Mouse (Mus musculus): ENCODE results near the gene Rnf150. TPM values are rescaled to one million over a fixed set of nuclear protein-coding genes. Genes with fewer than 3 reads are reported as not detected.

The Rnf150 gene
- polyA plus RNA-seq, 1 experiment, result 1.4 TPM

DNA sequence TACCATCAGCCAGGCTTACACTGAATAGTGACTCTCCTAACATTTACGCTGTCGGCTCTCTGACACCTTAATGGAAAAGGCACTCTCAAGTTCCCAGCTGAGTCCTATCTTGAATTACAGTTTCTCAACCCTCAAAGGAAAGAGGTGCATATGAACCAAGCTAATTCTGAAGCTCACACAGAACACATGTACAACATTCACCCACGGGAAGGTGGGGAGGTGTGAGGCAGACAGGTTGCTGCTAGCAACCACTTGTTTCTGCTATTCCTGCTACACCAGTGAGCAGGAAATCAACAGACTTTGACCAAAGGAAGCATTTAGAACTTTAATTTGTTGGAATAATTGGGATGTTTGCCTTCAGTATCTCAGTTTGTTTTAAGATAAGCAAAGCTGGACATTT lies 96.3 kb downstream of the Rnf150 start:
- 74% methylated on average over 3 of the region's 3 CpGs for WGBS
- TF ChIP-seq POLR2A (IDR thresholded peaks at IDR 0.05; ENCODE audit: borderline replicate concordance, control insufficient read depth, low read depth, low read length) (no peak), CTCF (IDR thresholded peaks at IDR 0.05; ENCODE audit: control insufficient read depth, insufficient read depth, low read length) (no peak)
- no peak overlapping the region for H3K4me3 ChIP-seq (replicated peaks; ENCODE audit: control insufficient read depth, low read depth, low read length)
- H3K4me1 ChIP-seq (ENCODE audit: control insufficient read depth, insufficient read depth, low read length), result no peaks in the 10 kb centered on the region
- H3K27ac ChIP-seq (ENCODE audit: control insufficient read depth, insufficient read depth, low read depth, low read length, poor library complexity), result no peak overlapping the region

DNA sequence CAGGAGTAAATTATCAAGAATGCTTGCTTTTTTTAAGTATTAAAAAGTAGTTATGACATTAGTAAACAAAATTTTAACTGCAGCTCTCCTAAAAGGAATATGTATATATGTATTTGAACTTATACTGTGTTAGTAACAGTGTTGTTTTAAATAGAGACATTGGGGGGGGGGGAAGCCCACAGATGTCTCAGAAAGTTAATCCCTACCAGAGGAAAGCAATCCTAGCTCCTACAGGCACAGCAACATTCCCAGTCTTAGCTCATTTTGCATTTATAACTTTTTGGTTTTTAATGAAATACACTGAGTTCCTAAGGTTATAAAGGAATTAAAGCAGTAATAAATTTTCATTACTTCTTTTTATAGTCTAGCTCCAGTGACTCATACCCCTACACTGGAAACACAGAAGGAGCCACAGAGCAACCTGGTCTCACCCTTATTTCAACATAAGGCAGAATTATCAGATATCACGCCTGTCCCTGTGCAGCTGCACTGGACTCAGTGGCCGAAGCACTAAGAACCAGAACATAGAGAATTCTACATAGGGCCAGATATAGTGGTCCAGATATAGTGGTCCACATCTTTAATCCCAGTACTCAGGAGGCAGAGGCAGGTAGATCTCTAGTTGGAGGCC lies 96.9 kb downstream of the Rnf150 start:
- Histone ChIP-seq H3K27ac (ENCODE audit: control insufficient read depth, insufficient read depth, low read depth, low read length, poor library complexity) (no peak overlapping the region), H3K4me1 (ENCODE audit: control insufficient read depth, insufficient read depth, low read length) (no peaks in the 10 kb centered on the region), H3K4me3 (replicated peaks; ENCODE audit: control insufficient read depth, low read depth, low read length) (no peak overlapping the region)
- TF ChIP-seq CTCF (IDR thresholded peaks at IDR 0.05; ENCODE audit: control insufficient read depth, insufficient read depth, low read length), result no peak
- TF ChIP-seq POLR2A (IDR thresholded peaks at IDR 0.05; ENCODE audit: borderline replicate concordance, control insufficient read depth, low read depth, low read length), result no peak
- WGBS, result 79% methylated on average over 2 of the region's 2 CpGs

DNA sequence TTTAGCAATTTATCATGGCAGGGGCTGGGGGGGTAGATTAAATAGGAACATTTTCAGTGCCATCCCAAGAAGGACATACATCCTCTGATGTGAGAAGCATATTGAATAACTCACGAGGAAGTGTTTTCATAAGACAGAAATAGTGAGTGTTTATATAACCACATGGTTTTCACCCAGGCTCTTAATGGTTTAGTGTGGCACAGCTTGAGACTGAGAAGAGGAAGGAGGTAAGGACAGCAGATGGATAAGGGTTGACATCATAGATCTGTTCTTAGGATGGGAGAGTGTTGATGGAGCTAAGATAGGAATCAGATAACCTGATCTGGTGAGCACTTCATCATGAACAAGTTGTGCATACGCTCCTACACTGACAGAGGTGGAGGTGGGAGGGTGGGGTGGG lies 101.4 kb downstream of the Rnf150 start:
- no peaks in the 10 kb centered on the region for H3K4me1 ChIP-seq (ENCODE audit: control insufficient read depth, insufficient read depth, low read length)
- WGBS, result 52% methylated on average over 2 of the region's 2 CpGs
- H3K27ac ChIP-seq (ENCODE audit: control insufficient read depth, insufficient read depth, low read depth, low read length, poor library complexity), result no peak overlapping the region
- H3K4me3 ChIP-seq (replicated peaks; ENCODE audit: control insufficient read depth, low read depth, low read length), result no peak overlapping the region
- TF ChIP-seq POLR2A (IDR thresholded peaks at IDR 0.05; ENCODE audit: borderline replicate concordance, control insufficient read depth, low read depth, low read length), result no peak
- TF ChIP-seq CTCF (IDR thresholded peaks at IDR 0.05; ENCODE audit: control insufficient read depth, insufficient read depth, low read length), result no peak

DNA sequence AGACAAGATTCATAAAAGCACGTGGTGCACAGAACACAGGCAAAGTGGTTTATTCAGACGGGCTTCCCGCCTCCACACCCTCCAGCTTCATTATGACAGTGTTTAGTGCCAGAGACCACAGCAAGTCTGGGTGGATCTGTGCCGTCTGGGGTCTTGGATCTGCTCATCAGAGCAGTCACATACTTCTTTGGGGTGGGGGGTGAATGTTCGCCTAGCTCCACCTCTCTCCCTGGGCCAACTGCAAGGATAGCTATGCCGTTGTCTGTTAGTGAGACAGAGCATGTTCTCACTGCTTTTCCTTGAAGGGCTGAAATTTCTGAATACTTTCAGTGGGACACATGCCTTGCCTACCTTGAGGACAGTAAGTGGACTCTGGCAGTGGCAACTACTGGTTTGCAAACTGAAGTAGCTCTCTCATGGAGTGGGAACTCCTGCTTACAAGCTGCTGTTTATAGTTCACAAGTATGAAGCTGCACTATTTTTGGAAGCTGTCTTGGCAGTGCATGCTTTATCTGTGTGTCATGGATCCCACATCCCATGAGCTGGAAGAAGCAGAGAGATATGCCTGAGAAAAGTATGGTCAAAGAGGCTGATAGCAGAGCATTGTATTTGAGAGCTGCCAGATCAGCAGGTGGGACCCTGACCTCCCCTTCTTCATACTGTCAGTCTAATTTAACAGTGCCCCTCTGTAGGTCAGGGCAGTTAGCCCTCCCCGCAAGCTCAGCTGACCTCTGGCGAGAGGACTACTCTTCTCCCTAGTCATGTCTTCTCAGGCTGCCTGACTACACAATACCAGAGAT lies 104.9 kb downstream of the Rnf150 start:
- Histone ChIP-seq H3K4me1 (ENCODE audit: control insufficient read depth, insufficient read depth, low read length) (no peaks in the 10 kb centered on the region), H3K4me3 (replicated peaks; ENCODE audit: control insufficient read depth, low read depth, low read length) (no peak overlapping the region), H3K27ac (ENCODE audit: control insufficient read depth, insufficient read depth, low read depth, low read length, poor library complexity) (no peak overlapping the region)
- TF ChIP-seq CTCF (IDR thresholded peaks at IDR 0.05; ENCODE audit: control insufficient read depth, insufficient read depth, low read length) (no peak), POLR2A (IDR thresholded peaks at IDR 0.05; ENCODE audit: borderline replicate concordance, control insufficient read depth, low read depth, low read length) (no peak)
- 75% methylated on average over 8 of the region's 8 CpGs for WGBS

DNA sequence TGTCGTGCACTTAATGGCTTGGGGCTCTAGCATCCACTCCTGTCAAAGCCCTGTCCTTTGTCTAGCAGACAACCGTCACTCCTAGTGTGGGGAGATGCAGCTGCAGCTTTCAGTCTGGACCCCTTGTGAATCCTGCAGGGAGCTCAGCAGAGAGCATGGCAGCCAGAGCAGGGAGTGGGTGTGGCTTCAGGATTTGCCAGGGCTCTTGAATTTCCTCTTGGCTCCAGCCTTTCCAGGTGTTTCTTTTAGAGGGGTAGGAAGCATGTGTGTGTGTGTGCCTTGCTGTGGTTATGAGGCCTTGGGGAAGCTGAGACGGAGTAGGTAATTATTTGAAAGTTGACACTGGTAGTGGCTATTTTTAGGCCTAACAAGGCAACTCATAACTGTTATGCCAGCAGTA lies 106.8 kb downstream of the Rnf150 start:
- WGBS, result 70% methylated on average over 3 of the region's 3 CpGs
- Histone ChIP-seq H3K27ac (ENCODE audit: control insufficient read depth, insufficient read depth, low read depth, low read length, poor library complexity) (no peak overlapping the region), H3K4me1 (ENCODE audit: control insufficient read depth, insufficient read depth, low read length) (no peaks in the 10 kb centered on the region), H3K4me3 (replicated peaks; ENCODE audit: control insufficient read depth, low read depth, low read length) (no peak overlapping the region)
- no peak for TF ChIP-seq POLR2A (IDR thresholded peaks at IDR 0.05; ENCODE audit: borderline replicate concordance, control insufficient read depth, low read depth, low read length)
- TF ChIP-seq CTCF (IDR thresholded peaks at IDR 0.05; ENCODE audit: control insufficient read depth, insufficient read depth, low read length), result no peak

DNA sequence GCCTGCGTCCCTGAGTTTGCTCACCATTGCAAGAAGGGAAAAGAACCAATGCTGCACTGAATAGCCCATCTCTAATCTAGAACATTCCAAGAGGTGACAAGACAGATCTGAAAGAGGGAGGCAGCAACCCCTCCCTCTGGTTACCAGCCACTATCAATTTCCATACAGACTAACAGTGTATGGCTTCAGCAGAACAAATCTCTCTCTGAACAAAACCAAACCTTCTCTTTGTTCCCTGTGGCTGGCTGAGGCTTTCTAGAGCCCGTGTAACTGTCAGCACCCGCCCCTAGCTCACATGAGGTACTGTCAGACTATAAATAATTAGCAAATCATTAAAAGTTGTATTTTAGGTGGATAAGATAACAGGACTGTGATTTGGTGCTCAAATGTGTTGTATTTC lies 109.7 kb downstream of the Rnf150 start:
- H3K4me3 ChIP-seq (replicated peaks; ENCODE audit: control insufficient read depth, low read depth, low read length), result no peak overlapping the region
- 53% methylated on average over 3 of the region's 3 CpGs for WGBS

DNA sequence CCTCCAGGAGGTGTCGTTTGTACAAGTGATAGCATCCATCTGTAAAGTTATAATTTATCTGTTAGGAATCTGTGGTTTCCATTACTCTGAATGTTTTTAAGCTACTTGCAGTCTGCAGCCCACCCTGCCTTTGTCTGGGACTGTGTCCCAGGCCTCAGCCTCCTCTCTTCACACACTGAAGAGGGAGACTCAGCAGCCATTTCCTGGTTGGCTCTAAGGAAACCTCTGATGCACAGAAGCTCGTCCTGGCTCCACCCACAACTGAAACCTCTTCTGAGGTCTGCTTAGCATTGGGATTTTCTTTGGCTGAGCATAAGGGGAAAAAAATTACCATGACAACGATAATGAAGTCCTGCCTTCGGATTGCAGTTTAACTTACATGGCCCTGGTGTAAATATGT lies 110.2 kb downstream of the Rnf150 start:
- H3K4me1 ChIP-seq (ENCODE audit: control insufficient read depth, insufficient read depth, low read length), result no peaks in the 10 kb centered on the region
- H3K4me3 ChIP-seq (replicated peaks; ENCODE audit: control insufficient read depth, low read depth, low read length), result no peak overlapping the region
- TF ChIP-seq POLR2A (IDR thresholded peaks at IDR 0.05; ENCODE audit: borderline replicate concordance, control insufficient read depth, low read depth, low read length) (no peak), CTCF (IDR thresholded peaks at IDR 0.05; ENCODE audit: control insufficient read depth, insufficient read depth, low read length) (no peak)
- H3K27ac ChIP-seq (ENCODE audit: control insufficient read depth, insufficient read depth, low read depth, low read length, poor library complexity), result no peak overlapping the region
- WGBS, result 49% methylated on average over 4 of the region's 4 CpGs

More for the DNA sequence above, 109.7 kb downstream of the Rnf150 start:
- H3K27ac ChIP-seq (ENCODE audit: control insufficient read depth, insufficient read depth, low read depth, low read length, poor library complexity), result no peak overlapping the region
- no peaks in the 10 kb centered on the region for H3K4me1 ChIP-seq (ENCODE audit: control insufficient read depth, insufficient read depth, low read length)
- TF ChIP-seq CTCF (IDR thresholded peaks at IDR 0.05; ENCODE audit: control insufficient read depth, insufficient read depth, low read length), result no peak
- no peak for TF ChIP-seq POLR2A (IDR thresholded peaks at IDR 0.05; ENCODE audit: borderline replicate concordance, control insufficient read depth, low read depth, low read length)

DNA sequence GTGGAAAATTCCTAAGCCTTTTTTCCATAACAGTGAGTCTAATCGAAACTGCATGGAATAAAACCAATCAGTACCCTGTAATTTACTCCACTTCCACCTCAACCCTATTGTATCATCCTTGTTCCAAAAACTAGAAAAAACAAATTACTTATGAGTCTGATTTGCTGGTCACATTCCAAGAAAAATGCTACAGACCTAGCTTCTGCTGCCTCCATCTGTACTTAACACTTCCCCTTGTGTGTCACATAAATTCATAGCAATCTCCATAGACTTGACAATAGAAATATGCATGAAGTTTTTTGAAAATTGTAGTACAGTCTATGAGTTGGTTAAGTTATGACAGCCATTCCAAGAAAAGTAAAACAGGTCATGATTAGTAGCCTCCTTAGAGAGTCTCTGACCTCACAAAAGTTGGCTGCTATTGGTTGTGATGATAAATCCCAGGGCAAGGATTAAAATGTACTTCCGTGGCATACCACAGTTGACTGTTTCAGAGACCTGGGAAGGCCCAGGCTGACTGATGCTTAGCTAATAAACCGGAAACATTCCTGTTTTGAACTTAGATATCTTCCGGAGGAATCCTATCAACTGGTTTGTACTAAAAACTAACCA lies 118.2 kb downstream of the Rnf150 start:
- TF ChIP-seq POLR2A (IDR thresholded peaks at IDR 0.05; ENCODE audit: borderline replicate concordance, control insufficient read depth, low read depth, low read length), result no peak
- no peak for TF ChIP-seq CTCF (IDR thresholded peaks at IDR 0.05; ENCODE audit: control insufficient read depth, insufficient read depth, low read length)
- Histone ChIP-seq H3K27ac (ENCODE audit: control insufficient read depth, insufficient read depth, low read depth, low read length, poor library complexity) (no peak overlapping the region), H3K4me3 (replicated peaks; ENCODE audit: control insufficient read depth, low read depth, low read length) (no peak overlapping the region), H3K4me1 (ENCODE audit: control insufficient read depth, insufficient read depth, low read length) (no peaks in the 10 kb centered on the region)
- WGBS, result 66% methylated on average over 4 of the region's 4 CpGs
